Mouse (Mus musculus) embryo, embryonic 11.5 days (tissue): ENCODE measurements around the gene Fgfr2.

ENCODE experiments used
- DNase-seq: peaks from one replicate; pipeline ENCODE4 v3.0.0-alpha.2; 2012; ENCODE audit warnings: low read depth, low spot score

The Fgfr2 gene

GRCm38 (mm10) chr7:130823992-130824391, 2299.2 kb downstream of the Fgfr2 start:
- no peak for DNase-seq

DNA sequence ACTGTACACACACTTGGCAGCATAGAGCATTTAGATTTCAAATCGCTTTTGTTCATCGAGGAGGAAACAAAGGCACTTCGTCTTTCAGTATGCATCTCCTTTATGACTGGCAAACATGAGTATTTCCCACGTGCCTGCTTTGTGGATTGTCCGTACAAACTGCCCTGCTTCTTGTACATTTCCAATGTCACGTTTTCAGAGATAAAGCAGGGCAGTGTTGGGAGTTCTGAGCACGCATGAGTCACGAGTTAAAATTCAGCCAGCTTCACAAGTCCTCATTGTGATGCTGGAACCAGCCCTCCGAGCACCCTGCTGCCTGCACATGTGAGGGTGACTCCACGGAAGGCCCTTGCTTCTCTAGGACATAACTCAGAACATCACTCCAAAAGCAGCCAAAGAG, 2303.5 kb downstream of the Fgfr2 start:
- DNase-seq: no peak

DNA sequence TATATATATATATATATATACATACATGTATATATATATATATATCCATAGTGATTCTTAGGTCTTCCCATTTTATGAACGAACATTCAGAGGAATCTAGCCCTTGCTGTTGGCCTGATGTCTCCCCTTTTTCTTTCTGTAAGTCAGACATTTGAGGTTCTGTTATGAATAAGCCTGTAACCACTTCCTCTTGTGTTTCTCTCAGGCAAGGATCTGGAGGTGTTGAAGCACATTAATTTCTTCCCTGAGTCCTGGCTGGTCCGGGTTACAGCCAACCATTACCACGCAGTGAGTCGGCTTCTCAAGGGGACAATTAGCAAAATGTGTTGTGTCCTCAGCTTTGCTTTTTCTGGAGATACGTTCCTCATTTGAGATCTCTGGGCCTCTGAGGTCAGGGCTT, 2304.3 kb downstream of the Fgfr2 start:
- no peak for DNase-seq

DNA sequence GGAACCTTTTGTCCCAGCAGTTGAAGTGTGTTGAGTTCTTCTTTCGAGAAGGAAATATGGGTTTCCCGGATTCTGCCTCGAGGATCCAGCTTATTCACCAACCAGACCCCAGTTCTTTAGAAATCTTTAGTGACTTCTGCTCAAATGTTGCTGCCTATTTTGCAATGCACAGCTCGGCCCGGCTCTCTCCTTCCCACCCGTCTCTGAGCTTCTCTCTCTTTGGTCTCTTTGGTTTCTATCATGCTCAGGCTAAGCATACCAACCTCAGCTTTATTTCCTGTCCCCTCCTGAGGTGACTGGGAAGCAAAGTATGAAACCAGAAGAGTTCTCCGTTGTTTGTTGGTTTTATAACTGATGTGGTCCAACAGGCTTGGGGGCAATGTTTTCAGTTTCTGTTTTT, 2306.9 kb downstream of the Fgfr2 start:
- DNase-seq: no peak

DNA sequence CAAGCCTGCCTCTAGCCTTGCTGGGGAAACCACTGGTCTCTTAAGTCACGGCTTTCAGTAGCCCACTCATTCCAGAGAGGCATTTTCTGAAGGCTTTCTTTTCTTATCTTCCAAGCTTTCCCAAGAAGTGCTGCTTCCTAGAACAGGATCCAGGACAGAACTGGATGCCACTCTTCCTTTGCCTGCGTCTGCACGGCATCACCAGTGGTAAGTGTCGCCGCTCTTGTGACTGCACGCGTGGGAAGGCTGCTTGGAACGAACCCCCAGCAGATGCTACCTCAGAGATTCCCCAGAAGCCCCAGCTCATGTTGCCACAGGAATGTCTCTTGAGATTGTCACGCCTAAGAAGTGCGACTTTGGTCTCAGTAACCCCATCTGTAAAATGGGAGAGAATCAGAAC, 2307.5 kb downstream of the Fgfr2 start:
- no peak for DNase-seq

DNA sequence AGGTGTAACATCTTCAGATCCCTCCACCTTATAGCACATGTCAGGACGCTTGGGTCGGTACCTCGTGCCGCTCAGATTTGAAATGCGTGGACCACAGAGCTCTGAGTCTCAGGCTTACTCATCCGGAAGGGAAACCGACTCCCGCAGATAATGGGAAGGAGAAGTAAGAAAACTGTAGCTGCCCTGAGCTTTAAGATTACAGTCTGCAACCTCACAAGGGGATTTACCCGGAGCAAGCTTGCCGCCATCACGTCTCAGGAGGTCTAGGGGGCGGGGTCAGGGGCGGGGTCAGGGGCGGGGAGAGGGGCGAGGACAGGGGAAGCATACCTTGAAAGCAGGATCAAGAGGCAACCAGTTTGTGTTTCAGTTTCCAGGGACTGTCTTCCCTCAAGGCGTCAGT, 2310.7 kb downstream of the Fgfr2 start:
- DNase-seq: no peak

DNA sequence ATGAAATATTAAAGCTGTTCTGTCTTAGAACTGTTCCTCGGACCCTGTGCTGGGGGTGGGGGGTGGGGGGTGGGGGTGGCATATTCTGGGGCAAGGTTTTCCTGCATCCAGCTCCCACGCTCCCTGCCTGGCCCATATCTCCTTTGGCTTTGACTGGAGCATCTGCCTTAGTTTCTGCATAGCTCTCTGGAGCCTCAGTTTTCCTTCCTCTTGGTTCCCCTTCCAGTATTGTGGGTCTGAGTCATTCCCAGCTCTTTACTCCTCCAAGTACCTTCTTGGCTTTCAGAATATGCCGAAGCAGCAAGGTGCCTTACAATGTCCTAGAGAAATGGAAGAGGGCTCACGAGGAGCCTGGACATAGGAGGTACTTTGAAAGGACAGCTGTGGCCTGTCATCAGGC, 2312.9 kb downstream of the Fgfr2 start:
- no peak for DNase-seq

DNA sequence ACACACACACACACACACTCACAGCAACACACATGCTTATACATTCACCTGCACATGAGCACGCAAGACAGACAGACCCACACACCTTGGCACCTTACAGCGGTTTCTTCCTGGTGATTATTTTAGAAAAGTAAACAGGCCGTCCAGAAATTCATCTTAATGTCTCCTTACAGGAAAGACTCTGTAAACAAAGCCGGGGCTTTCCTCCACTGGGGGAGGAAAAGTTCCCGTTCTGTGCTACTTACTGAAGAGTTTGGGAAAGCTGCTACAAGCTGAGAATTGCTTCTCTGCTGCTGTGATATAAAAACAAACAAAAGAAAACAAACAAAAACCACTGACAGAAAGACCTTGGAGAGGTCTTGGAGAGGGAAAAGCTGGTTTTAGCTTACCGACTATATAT, 2314.5 kb downstream of the Fgfr2 start:
- no peak for DNase-seq

GRCm38 (mm10) chr7:130807749-130808148, 2315.4 kb downstream of the Fgfr2 start:
- no peak for DNase-seq

DNA sequence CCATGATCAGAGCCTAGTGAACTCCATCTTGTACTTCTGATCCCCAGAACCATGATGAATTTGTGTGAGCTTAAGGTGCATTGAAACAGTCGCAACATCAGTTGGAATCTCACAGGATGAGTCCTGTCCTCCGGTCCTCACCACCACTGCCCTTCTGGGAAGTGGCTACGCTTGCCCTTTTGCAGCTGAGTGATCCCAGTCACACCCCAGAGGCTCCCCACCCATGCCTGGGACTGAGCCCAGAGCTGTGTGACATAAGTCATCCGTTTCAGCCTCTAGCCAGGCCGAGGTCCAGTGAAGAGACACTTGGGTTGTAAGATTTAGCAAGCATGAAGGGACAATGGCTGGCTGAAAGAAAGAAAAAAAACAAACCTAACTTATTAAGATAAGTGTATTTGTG, 2318.2 kb downstream of the Fgfr2 start:
- no peak for DNase-seq

DNA sequence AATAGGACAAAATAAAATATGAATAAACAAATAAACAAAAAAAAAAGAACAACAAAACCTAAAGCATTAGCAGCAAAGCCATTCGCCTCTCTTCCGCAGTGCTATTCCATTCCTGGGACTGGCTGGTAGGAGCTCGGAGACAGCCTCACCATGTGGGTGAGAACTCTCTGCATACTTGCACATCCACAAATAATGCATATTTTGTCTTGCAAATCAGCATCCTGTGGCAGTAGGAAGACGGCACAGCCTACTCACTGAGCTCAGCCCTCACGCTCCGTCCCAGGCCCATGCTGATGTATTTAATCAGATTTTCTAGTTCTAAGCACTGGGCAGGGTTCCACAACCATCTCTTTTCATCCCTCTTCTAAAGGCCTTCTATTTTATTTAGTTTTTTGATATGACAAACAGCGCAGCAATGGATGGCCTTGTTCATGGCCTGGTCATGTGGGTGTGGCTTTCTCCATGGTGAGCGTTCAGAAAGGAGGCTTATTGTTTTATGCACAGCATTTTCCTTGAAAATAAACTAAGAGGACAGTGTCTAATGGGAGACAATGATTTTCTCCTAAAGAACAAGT, 2319.8 kb downstream of the Fgfr2 start:
- no peak for DNase-seq

DNA sequence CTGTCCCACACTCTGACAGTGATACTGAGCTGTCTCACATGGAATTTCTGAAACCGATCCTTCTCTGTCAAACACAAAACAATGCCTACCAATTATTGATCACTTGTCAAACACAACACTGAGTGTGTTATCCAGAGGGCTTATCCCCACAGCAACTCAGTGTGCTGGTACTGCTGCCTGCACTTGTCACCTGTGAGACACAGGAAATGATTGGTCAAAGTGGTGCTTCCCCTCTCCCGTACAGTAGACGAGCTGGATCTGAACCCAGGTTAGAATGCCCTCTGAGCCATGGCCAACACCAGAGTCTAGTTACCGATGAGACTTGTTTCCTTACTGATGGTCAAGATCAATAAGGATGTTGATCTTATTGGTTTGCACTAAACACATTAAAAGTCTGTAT, 2321.3 kb downstream of the Fgfr2 start:
- no peak for DNase-seq

GRCm38 (mm10) chr7:130800681-130801080, 2322.5 kb downstream of the Fgfr2 start:
- no peak for DNase-seq

GRCm38 (mm10) chr7:130799418-130799817, 2323.7 kb downstream of the Fgfr2 start:
- no peak for DNase-seq

GRCm38 (mm10) chr7:130797524-130797923, 2325.6 kb downstream of the Fgfr2 start:
- DNase-seq: no peak

DNA sequence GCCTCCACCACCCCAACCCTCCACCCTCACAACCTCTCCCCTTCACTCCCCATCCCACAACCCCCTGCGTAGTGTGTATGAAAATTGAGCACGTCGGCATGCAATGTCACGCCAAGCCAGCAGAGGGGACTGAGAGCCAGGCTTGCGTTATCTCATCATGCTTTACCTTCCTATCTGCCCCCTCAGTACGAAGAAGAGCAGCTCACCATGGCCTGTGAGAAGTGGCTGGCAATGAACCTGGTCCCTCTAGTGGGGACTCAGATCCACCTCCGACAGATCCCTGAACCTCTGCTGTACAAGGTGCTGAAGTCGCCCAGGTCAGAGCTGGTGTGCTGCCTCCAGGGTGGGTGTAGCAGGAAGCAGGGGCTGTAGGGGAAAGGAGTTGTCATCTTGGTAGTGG, 2326.4 kb downstream of the Fgfr2 start:
- no peak for DNase-seq

GRCm38 (mm10) chr7:130793671-130794070, 2329.5 kb downstream of the Fgfr2 start:
- DNase-seq: no peak

DNA sequence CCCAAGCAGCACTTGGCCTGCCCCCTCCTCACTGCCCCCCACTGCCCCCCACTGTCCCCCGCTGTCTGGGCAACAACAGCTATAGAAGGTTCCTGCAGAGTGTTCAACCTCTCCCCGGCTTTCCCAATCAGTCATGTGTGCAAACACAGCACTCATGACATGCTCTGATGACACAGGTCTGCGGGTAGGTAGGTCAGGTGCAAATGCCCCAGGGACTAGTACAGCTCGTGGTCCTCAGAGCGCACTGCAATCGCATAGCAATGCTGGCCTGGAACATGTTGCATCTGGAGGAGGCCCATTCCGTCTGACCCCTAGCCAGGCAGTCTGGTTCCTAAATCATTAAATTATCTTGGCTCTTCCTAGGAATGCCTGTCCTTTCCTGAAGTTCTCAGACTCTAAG, 2333.7 kb downstream of the Fgfr2 start:
- no peak for DNase-seq

GRCm38 (mm10) chr7:130788950-130789349, 2334.2 kb downstream of the Fgfr2 start:
- no peak for DNase-seq

- DNase-seq: no peak
Measured at GRCm38 (mm10) chr7:130787537-130787936, 2335.6 kb downstream of the Fgfr2 start.

- DNase-seq: no peak
Measured at GRCm38 (mm10) chr7:130786708-130787107, 2336.4 kb downstream of the Fgfr2 start.

DNA sequence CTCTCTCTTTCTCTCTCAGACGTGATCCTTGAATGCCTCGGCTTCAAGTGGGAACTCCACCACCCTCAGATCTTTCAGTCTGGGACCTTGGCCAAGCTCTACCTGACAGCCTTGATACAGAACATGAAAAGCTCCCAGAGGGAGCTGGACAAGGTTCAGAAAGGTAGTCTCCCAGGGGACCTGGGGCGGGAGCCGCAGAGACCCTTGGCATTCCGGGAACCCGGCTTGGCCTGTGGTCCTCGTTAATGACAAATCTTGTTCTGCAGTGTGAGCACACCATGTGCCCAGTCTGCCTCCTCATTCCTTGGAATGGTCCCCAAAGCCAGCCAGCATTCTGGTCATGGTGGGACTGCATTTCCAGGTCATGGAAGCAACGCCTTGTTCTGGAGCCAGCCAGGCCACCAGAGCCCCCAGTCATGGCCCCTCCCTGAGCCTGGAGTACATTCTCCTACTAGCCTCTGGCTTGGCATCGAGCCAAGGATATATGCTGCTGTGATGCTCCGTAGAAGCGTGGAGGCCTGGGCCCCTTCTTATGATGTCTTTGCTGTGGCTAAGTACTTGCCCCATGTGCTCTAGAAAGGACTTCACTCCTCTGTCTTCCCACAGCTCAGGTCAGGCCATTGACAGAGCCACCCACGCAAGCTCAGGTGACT, 2337.1 kb downstream of the Fgfr2 start:
- no peak for DNase-seq

- no peak for DNase-seq
Measured at GRCm38 (mm10) chr7:130782501-130783050, 2340.6 kb downstream of the Fgfr2 start.
